Mouse (Mus musculus): Measurements from ENCODE around the gene Sys1. TPM values are rescaled to one million over a fixed set of nuclear protein-coding genes. Genes with fewer than 3 reads are reported as not detected.

Sys1 gene
- total and polyA plus RNA-seq, 3 experiments, result 85.8 to 94.3 TPM; not detected in 1

DNA sequence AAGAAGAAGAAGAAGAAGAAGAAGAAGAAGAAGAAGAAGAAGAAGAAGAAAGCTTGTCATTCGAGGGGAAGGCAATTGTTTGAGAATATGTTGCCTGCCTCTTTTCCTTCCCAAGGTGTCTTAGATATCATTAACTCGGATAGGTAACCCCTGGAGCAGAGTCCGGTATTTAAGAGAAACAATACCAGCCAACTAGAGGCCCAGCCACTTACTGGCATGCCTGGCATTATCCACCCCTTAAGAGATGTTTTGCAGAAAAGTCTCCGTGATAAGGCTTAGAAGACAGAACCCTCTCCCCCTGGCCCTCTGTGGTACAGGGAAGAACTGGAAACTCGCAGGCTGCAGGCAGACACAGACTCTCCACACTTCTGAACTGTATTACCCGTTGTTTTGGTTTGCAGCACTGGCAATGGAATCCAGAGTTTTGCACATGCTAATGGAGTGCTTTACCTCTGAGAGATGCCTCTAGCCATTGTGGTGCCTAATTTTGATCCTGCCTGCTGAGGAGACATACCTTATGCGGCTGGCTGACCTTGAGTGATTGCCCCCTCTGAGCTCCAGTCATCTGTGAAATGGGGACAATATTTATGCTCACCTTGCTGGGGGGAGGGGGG, 2.8 kb upstream of the Sys1 start:
- H3K9ac ChIP-seq (ENCODE audit: control insufficient read depth, low read depth, low read length, poor library complexity, severe bottlenecking), result no peak overlapping the region
- DNase-seq (ENCODE audit: low read depth, low spot score), result no peak
- no peak overlapping the region for H3K4me3 ChIP-seq (ENCODE audit: control insufficient read depth in 1 of 2, insufficient read depth in 1 of 2, low read depth in 2 of 2, low read length in 2 of 2)
- no peaks in the 10 kb centered on the region for H3K79me2 ChIP-seq (ENCODE audit: control insufficient read depth, insufficient read depth, low read length, poor library complexity)
- no peaks in the 10 kb centered on the region for H3K4me1 ChIP-seq (ENCODE audit: control insufficient read depth in 1 of 2, insufficient read depth in 2 of 2, low read length in 2 of 2)
- no peaks in the 10 kb centered on the region for H3K9me3 ChIP-seq (replicated peaks; ENCODE audit: insufficient read depth, low read length)
- H3K36me3 ChIP-seq (ENCODE audit: control insufficient read depth in 1 of 2, insufficient read depth in 2 of 2, low read length in 2 of 2), result no peaks in the 10 kb centered on the region
- no peak overlapping the region for H3K27ac ChIP-seq (ENCODE audit: control insufficient read depth, low read depth, low read length)
- peaks cover 12 to 26% of the 10 kb centered on the region in 2 experiments for H3K27me3 ChIP-seq (ENCODE audit: control insufficient read depth in 1 of 2, insufficient read depth in 2 of 2, low read length in 2 of 2)
- TF ChIP-seq ZKSCAN1 (IDR thresholded peaks at IDR 0.05; ENCODE audit: low read depth, low read length) (no peak), CTCF (IDR thresholded peaks at IDR 0.05 in 2 of 3, conservative IDR thresholded peaks at IDR 0.05 in 1 of 3; ENCODE audit: control insufficient read depth in 1 of 3, insufficient read depth in 1 of 3, low read depth in 2 of 3, low read length in 3 of 3, poor library complexity in 1 of 3, severe bottlenecking in 1 of 3) (no peak), USF1 (IDR thresholded peaks at IDR 0.05; ENCODE audit: low read depth, low read length) (no peak), NRF1 (IDR thresholded peaks at IDR 0.05; ENCODE audit: insufficient read depth, low read depth, low read length, poor library complexity, severe bottlenecking) (no peak), ZNF384 (IDR thresholded peaks at IDR 0.05; ENCODE audit: low read depth, low read length) (no peak), POLR2AphosphoS2 (IDR thresholded peaks at IDR 0.05; ENCODE audit: low read length) (no peak), NELFE (IDR thresholded peaks at IDR 0.05; ENCODE audit: low read depth, low read length) (no peak), GABPA (IDR thresholded peaks at IDR 0.05; ENCODE audit: low read depth, low read length) (no peak), JUND (IDR thresholded peaks at IDR 0.05; ENCODE audit: low read depth, low read length) (no peak), MXI1 (IDR thresholded peaks at IDR 0.05; ENCODE audit: low read depth, low read length) (no peak), MAX (IDR thresholded peaks at IDR 0.05; ENCODE audit: low read length) (no peak), ZMIZ1 (IDR thresholded peaks at IDR 0.05; ENCODE audit: low read depth, low read length) (no peak), MYB (IDR thresholded peaks at IDR 0.05; ENCODE audit: low read depth, low read length) (no peak), CHD1 (IDR thresholded peaks at IDR 0.05; ENCODE audit: low read depth, low read length) (no peak), TCF12 (IDR thresholded peaks at IDR 0.05; ENCODE audit: low read depth, low read length) (no peak)

GRCm38 (mm10) chr2:164454846-164455245, 1.9 kb upstream of the Sys1 start:
- Histone ChIP-seq H3K27ac (ENCODE audit: control insufficient read depth, low read depth, low read length) (no peak overlapping the region), H3K79me2 (ENCODE audit: control insufficient read depth, insufficient read depth, low read length, poor library complexity) (no peaks in the 10 kb centered on the region), H3K4me3 (ENCODE audit: control insufficient read depth in 1 of 2, insufficient read depth in 1 of 2, low read depth in 2 of 2, low read length in 2 of 2) (no peak overlapping the region), H3K9ac (ENCODE audit: control insufficient read depth, low read depth, low read length, poor library complexity, severe bottlenecking) (no peak overlapping the region), H3K36me3 (ENCODE audit: control insufficient read depth in 1 of 2, insufficient read depth in 2 of 2, low read length in 2 of 2) (no peaks in the 10 kb centered on the region), H3K4me1 (ENCODE audit: control insufficient read depth in 1 of 2, insufficient read depth in 2 of 2, low read length in 2 of 2) (no peaks in the 10 kb centered on the region), H3K27me3 (ENCODE audit: control insufficient read depth in 1 of 2, insufficient read depth in 2 of 2, low read length in 2 of 2) (peaks cover 10 to 19% of the 10 kb centered on the region in 2 experiments), H3K9me3 (replicated peaks; ENCODE audit: insufficient read depth, low read length) (no peaks in the 10 kb centered on the region)
- DNase-seq (ENCODE audit: low read depth, low spot score), result no peak
- TF ChIP-seq MAFK (IDR thresholded peaks at IDR 0.05; ENCODE audit: borderline replicate concordance, low read depth, low read length) (no peak), TBP (IDR thresholded peaks at IDR 0.05; ENCODE audit: low read depth, low read length) (no peak), TCF12 (IDR thresholded peaks at IDR 0.05; ENCODE audit: low read depth, low read length) (no peak), MYC (IDR thresholded peaks at IDR 0.05; ENCODE audit: low read depth, low read length) (no peak), POLR2AphosphoS2 (IDR thresholded peaks at IDR 0.05; ENCODE audit: low read length) (no peak), CTCF (IDR thresholded peaks at IDR 0.05 in 2 of 3, conservative IDR thresholded peaks at IDR 0.05 in 1 of 3; ENCODE audit: control insufficient read depth in 1 of 3, insufficient read depth in 1 of 3, low read depth in 2 of 3, low read length in 3 of 3, poor library complexity in 1 of 3, severe bottlenecking in 1 of 3) (no peak), E2F4 (IDR thresholded peaks at IDR 0.05; ENCODE audit: borderline replicate concordance, low read depth, low read length) (no peak), POLR2AphosphoS5 (IDR thresholded peaks at IDR 0.05; ENCODE audit: borderline replicate concordance, low read depth, low read length) (no peak), SIN3A (IDR thresholded peaks at IDR 0.05; ENCODE audit: low read length) (no peak), KAT2A (conservative IDR thresholded peaks at IDR 0.05; ENCODE audit: low read depth, low read length) (no peak), USF2 (IDR thresholded peaks at IDR 0.05; ENCODE audit: borderline replicate concordance in 1 of 2, insufficient read depth in 1 of 2, low read depth in 1 of 2, low read length in 2 of 2) (no peak), GATA1 (IDR thresholded peaks at IDR 0.05; ENCODE audit: low read depth, low read length) (no peak), POLR2A (IDR thresholded peaks at IDR 0.05; ENCODE audit: control insufficient read depth in 1 of 2, insufficient read depth in 1 of 2, low read depth in 1 of 2, low read length in 2 of 2, poor library complexity in 1 of 2) (no peak), NRF1 (IDR thresholded peaks at IDR 0.05; ENCODE audit: insufficient read depth, low read depth, low read length, poor library complexity, severe bottlenecking) (no peak), ZNF384 (IDR thresholded peaks at IDR 0.05; ENCODE audit: low read depth, low read length) (no peak), MAX (IDR thresholded peaks at IDR 0.05; ENCODE audit: low read length) (no peak), ETS1 (IDR thresholded peaks at IDR 0.05; ENCODE audit: low read depth, low read length) (no peak)
